Mouse (Mus musculus) stomach, postnatal 0 days (tissue): ENCODE measurements around the gene Mthfd1.
A peak's percentile ranks its signal among the peaks of the same experiment; 100 is the strongest.

ENCODE experiments used
- CTCF ChIP-seq: IDR thresholded peaks from 2 replicates; pipeline ENCODE4 v1.5.1; 2016; ENCODE audit warnings: antibody characterized with exemption, low read depth, mild to moderate bottlenecking, moderate library complexity
- EP300 ChIP-seq: optimal IDR thresholded peaks from 2 replicates; pipeline ENCODE3; 2016; ENCODE audit warnings: antibody characterized with exemption

DNA sequence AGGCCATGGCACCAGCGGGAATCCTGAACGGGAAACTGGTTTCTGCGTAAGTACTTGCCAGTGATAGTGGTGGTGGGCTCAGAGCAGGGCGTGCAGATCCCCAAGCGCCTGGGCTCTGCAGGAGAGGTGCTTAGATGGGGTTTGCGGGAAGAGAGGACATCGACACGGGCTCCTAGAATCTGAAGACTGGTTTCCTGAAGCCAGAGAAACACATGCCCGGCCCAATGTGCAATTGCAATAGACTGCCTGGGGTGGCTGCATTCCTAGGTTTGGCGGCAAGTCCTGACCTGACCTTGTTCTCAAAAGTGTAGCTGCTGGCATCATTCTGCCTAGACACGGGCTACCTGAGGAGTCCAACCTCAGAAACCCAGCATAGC, 389 bp downstream of the Mthfd1 start:
- TF ChIP-seq CTCF (0 out of 2 replicates have a peak, but pooled peaks have one; percentile 3), EP300 (no peak)
